ENCODE assay signal across 12 mouse cellular contexts in genomic region chr2:8112361-8113073, GRCm38 (mm10).
A peak's percentile ranks its signal among the peaks of the same experiment; 100 is the strongest.
DNase-seq lines count a peak whose midpoint lies in the region; ATAC-seq lines count a peak whose summit lies in the region.
"Had no signal": no experiment of that assay in that cellular context is flagged by ENCODE, and none has a peak within 500 bp of the region (broad histone marks: within the 10 kb centered on the region; RNA-seq: fewer than 3 reads in every experiment).

No protein-coding gene starts in this region.

- H3K9me3 ChIP-seq in heart, embryonic 12.5 days (replicated peaks): no peaks in the 10 kb centered on the region
- H3K9me3 ChIP-seq in neural tube, embryonic 14.5 days (ENCODE audit: control insufficient read depth, low read length): no peaks in the 10 kb centered on the region
- no peaks in the 10 kb centered on the region for H3K9me3 ChIP-seq in hindbrain, embryonic 14.5 days (ENCODE audit: control insufficient read depth, low read length)

- H3K9ac ChIP-seq in heart, embryonic 12.5 days: no peak overlapping the region
- H3K9ac ChIP-seq in neural tube, embryonic 14.5 days (replicated peaks; ENCODE audit: low read depth, low read length): no peak overlapping the region
- H3K9ac ChIP-seq in hindbrain, embryonic 14.5 days: no peak overlapping the region

- WGBS in heart, embryonic 12.5 days: 79% methylated on average over 1 of the region's 1 CpGs
- 72% methylated on average over 1 of the region's 1 CpGs for WGBS in neural tube, embryonic 14.5 days
- 79% methylated on average over 1 of the region's 1 CpGs for WGBS in hindbrain, embryonic 14.5 days

- H3K4me3 ChIP-seq in heart, embryonic 12.5 days: no peak overlapping the region
- no peak overlapping the region for H3K4me3 ChIP-seq in neural tube, embryonic 14.5 days (ENCODE audit: low read depth, low read length)
- no peak overlapping the region for H3K4me3 ChIP-seq in hindbrain, embryonic 14.5 days (replicated peaks; ENCODE audit: low read length)
- H3K4me3 ChIP-seq: erythroblast, embryonic 14.5 days had no signal

- no peaks in the 10 kb centered on the region for H3K4me1 ChIP-seq in heart, embryonic 12.5 days (replicated peaks)
- no peaks in the 10 kb centered on the region for H3K4me1 ChIP-seq in neural tube, embryonic 14.5 days (ENCODE audit: control insufficient read depth, insufficient read depth, low read length)
- no peaks in the 10 kb centered on the region for H3K4me1 ChIP-seq in hindbrain, embryonic 14.5 days (replicated peaks; ENCODE audit: control insufficient read depth, insufficient read depth, low read length)

- no peak for ATAC-seq in heart, embryonic 12.5 days (ENCODE audit: insufficient number of reproducible peaks, low FRiP score)
- ATAC-seq in neural tube, embryonic 14.5 days (ENCODE audit: low read depth): peak; percentile 46; the same call in 1 of the 2 replicates
- ATAC-seq in hindbrain, embryonic 14.5 days (ENCODE audit: low FRiP score): peak; percentile 77; the same call in 1 of the 2 replicates

- peak; percentile 2 for DNase-seq in heart, adult 8-10 months (ENCODE audit: low spot score)
- no peak for DNase-seq in neural tube, embryonic 10.5 days (ENCODE audit: extremely low spot score, low spot score)
- DNase-seq in hindbrain, embryonic 14.5 days (ENCODE audit: low spot score): peak; percentile 25
- DNase-seq in frontal cortex, postnatal 25 days (ENCODE audit: low spot score in 2 of 2): no peak
- no peak for DNase-seq in ovary, postnatal 36 days (ENCODE audit: low spot score)
- DNase-seq in adrenal gland, postnatal 36 days: no peak
- DNase-seq: cerebellum, adult 9-11 months; thymus, postnatal 14 days had no signal

- H3K36me3 ChIP-seq in heart, embryonic 12.5 days: no peaks in the 10 kb centered on the region
- no peaks in the 10 kb centered on the region for H3K36me3 ChIP-seq in neural tube, embryonic 14.5 days (ENCODE audit: control insufficient read depth, insufficient read depth, low read length)
- no peaks in the 10 kb centered on the region for H3K36me3 ChIP-seq in hindbrain, embryonic 14.5 days (replicated peaks; ENCODE audit: control insufficient read depth, insufficient read depth)

- H3K27ac ChIP-seq in heart, embryonic 12.5 days (ENCODE audit: poor library complexity, severe bottlenecking): no peak overlapping the region
- no peak overlapping the region for H3K27ac ChIP-seq in neural tube, embryonic 14.5 days (ENCODE audit: low read depth, low read length)
- H3K27ac ChIP-seq in hindbrain, embryonic 14.5 days: no peak overlapping the region
- H3K27ac ChIP-seq: macrophage had no signal

- no peaks in the 10 kb centered on the region for H3K27me3 ChIP-seq in heart, embryonic 12.5 days (replicated peaks)
- H3K27me3 ChIP-seq in neural tube, embryonic 14.5 days (ENCODE audit: control insufficient read depth, insufficient read depth, low read length): no peaks in the 10 kb centered on the region
- H3K27me3 ChIP-seq in hindbrain, embryonic 14.5 days (ENCODE audit: control insufficient read depth, insufficient read depth, low read length): no peaks in the 10 kb centered on the region

- no peak overlapping the region for H3K4me2 ChIP-seq in heart, embryonic 12.5 days
- no peak overlapping the region for H3K4me2 ChIP-seq in neural tube, embryonic 14.5 days (ENCODE audit: low read depth, low read length)
- H3K4me2 ChIP-seq in hindbrain, embryonic 14.5 days (replicated peaks): no peak overlapping the region

Comparison
In these comparisons a context has a peak if more than half of its experiments do, and no peak if none do; other contexts are left out.
1. DNase-seq: peak in heart, adult 8-10 months (single experiment) and hindbrain, embryonic 14.5 days (single experiment); none in neural tube, embryonic 10.5 days (single experiment), frontal cortex, postnatal 25 days (0 of 2), ovary, postnatal 36 days (single experiment) and adrenal gland, postnatal 36 days (0 of 2).